Mouse (Mus musculus) small intestine, adult 2 months (tissue): ENCODE results near the gene Wdfy4.

Source experiments
- CTCF ChIP-seq: fragments of 200-500 bp; IDR thresholded peaks from 2 replicates; pipeline ENCODE4 v1.5.1; 2012; ENCODE audit warnings: low read depth, mild to moderate bottlenecking, control low read depth, inconsistent platforms, low read length, moderate library complexity, mixed read lengths; ENCODE audit not compliant: insufficient replicate concordance, insufficient read length; ENCODE audit errors: extremely low read depth
- POLR2A ChIP-seq: fragments of 200-500 bp; IDR thresholded peaks from 2 replicates; pipeline ENCODE4 v1.6.1; 2012; ENCODE audit warnings: low read depth, mild to moderate bottlenecking, control low read depth, inconsistent platforms, low read length, moderate library complexity

DNA sequence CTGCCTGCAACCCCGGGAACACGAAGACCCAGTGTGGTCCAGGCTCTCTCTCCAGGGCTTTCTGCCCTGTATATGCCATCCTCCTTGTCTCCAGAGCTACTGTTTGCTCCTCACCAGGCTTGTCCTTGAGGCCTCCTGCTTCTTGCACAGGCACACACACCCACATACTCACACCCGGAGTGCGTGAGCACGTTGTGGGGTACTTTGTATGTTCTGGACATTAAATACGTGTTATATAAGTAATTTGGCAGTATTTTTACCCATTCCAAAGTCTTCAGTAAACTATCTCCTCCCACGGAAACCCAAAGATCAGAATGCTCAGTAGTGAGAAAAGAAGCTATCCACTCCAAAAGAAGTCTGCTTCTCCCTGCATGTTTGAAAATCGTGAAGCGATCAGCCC lies 261.4 kb downstream of the Wdfy4 start:
- TF ChIP-seq CTCF (no peak), POLR2A (no peak)
